Mouse (Mus musculus): Measurements from ENCODE around the gene Mrps18a. TPM values are rescaled to one million over a fixed set of nuclear protein-coding genes. Genes with fewer than 3 reads are reported as not detected.

Mrps18a gene
- total RNA-seq, 1 experiment: 90.0 TPM

DNA sequence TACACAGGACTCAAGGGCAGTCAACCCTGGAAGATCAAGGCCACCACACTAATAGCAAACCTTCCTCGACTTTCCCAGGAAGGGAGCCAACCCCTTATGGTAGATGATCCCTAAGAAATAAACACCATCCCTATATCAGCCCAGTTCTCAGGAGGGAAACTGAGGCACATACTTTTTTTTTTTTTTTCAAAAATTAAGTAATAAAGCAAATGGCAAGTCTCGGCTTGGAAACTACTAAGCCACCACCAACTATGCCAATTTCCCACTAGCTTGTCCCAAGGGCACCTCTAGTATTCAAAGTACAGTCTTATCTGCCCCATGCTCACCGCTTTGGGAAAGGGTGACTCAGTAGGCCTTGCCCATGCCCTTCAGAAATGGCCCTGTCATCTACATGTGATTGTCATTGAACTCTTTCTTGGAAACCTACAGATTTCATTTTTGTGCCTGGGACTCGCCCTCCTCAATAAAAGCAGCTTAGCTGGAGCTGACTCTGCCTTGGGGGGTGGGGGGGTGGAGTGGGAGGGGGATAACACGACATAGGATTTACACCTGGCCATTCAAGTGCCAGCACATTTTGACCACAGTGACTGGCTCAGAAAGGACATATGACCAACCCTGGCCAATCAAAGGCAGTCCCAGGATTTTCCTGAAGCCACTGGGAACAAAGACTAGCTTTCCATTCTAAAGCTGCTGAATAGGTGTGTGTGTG is 35.1 kb upstream of the Mrps18a start:
- Histone ChIP-seq H3K4me1 (ENCODE audit: control insufficient read depth in 2 of 2, insufficient read depth in 2 of 2, low read length in 2 of 2, poor library complexity in 1 of 2) (peaks cover 0 to 8% of the 10 kb centered on the region in 2 experiments; a peak in 3 of 4 replicates), H3K4me3 (ENCODE audit: insufficient read depth in 1 of 2, low read depth in 1 of 2, low read length in 2 of 2, poor library complexity in 1 of 2, severe bottlenecking in 1 of 2) (no peak overlapping the region), H3K27ac (ENCODE audit: insufficient read depth, low read depth, low read length, poor library complexity, severe bottlenecking) (no peak overlapping the region), H3K9me3 (ENCODE audit: control insufficient read depth, insufficient read depth, low read depth, low read length) (no peaks in the 10 kb centered on the region), H3K36me3 (ENCODE audit: control insufficient read depth, insufficient read depth, low read length, poor library complexity, severe bottlenecking) (no peaks in the 10 kb centered on the region), H3K9ac (ENCODE audit: insufficient read depth, low read depth, low read length, poor library complexity, severe bottlenecking) (no peak overlapping the region)
- in situ Hi-C loops (cut with MboI; ENCODE audit: low sequenced_read_pairs in 2 of 2, unreplicated experiment in 2 of 2): no loop called here
- TF ChIP-seq CHD2 (IDR thresholded peaks at IDR 0.05; ENCODE audit: low read depth, low read length) (no peak), MAFK (IDR thresholded peaks at IDR 0.05; ENCODE audit: insufficient read depth, low read depth, low read length) (no peak), HCFC1 (IDR thresholded peaks at IDR 0.05; ENCODE audit: borderline replicate concordance, insufficient read depth, low read length) (no peak), ZNF384 (IDR thresholded peaks at IDR 0.05; ENCODE audit: low read depth, low read length) (no peak), ZC3H11A (IDR thresholded peaks at IDR 0.05; ENCODE audit: borderline replicate concordance, low read depth, low read length) (no peak)
- DNase-seq (ENCODE audit: low read depth, low spot score): no peak

DNA sequence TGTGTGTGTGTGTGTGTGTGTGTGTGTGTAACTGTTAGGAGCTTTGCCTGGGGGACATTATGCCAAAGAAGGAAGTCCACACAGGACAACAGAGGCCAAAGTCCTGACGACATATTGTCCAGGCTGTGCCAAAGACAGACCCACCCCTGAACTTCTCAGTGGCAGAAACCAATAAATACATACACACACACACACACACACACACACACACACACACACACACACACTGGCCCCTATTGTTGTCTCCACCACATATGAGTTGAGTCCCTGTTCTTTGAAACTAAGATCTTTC is 34.6 kb upstream of the Mrps18a start:
- Histone ChIP-seq H3K9ac (ENCODE audit: insufficient read depth, low read depth, low read length, poor library complexity, severe bottlenecking) (no peak overlapping the region), H3K4me1 (ENCODE audit: control insufficient read depth in 2 of 2, insufficient read depth in 2 of 2, low read length in 2 of 2, poor library complexity in 1 of 2) (peaks cover 3 to 12% of the 10 kb centered on the region in 2 experiments; a peak in 3 of 4 replicates), H3K27ac (ENCODE audit: insufficient read depth, low read depth, low read length, poor library complexity, severe bottlenecking) (no peak overlapping the region), H3K4me3 (ENCODE audit: insufficient read depth in 1 of 2, low read depth in 1 of 2, low read length in 2 of 2, poor library complexity in 1 of 2, severe bottlenecking in 1 of 2) (no peak overlapping the region), H3K36me3 (ENCODE audit: control insufficient read depth, insufficient read depth, low read length, poor library complexity, severe bottlenecking) (no peaks in the 10 kb centered on the region), H3K9me3 (ENCODE audit: control insufficient read depth, insufficient read depth, low read depth, low read length) (no peaks in the 10 kb centered on the region)
- TF ChIP-seq ZC3H11A (IDR thresholded peaks at IDR 0.05; ENCODE audit: borderline replicate concordance, low read depth, low read length): no peak
- no peak for TF ChIP-seq HCFC1 (IDR thresholded peaks at IDR 0.05; ENCODE audit: borderline replicate concordance, insufficient read depth, low read length)
- TF ChIP-seq MAFK (IDR thresholded peaks at IDR 0.05; ENCODE audit: insufficient read depth, low read depth, low read length): no peak
- TF ChIP-seq CHD2 (IDR thresholded peaks at IDR 0.05; ENCODE audit: low read depth, low read length): no peak
- TF ChIP-seq ZNF384 (IDR thresholded peaks at IDR 0.05; ENCODE audit: low read depth, low read length): no peak
- in situ Hi-C loops (cut with MboI; ENCODE audit: low sequenced_read_pairs in 2 of 2, unreplicated experiment in 2 of 2): no loop called here
- DNase-seq (ENCODE audit: low read depth, low spot score): no peak

DNA sequence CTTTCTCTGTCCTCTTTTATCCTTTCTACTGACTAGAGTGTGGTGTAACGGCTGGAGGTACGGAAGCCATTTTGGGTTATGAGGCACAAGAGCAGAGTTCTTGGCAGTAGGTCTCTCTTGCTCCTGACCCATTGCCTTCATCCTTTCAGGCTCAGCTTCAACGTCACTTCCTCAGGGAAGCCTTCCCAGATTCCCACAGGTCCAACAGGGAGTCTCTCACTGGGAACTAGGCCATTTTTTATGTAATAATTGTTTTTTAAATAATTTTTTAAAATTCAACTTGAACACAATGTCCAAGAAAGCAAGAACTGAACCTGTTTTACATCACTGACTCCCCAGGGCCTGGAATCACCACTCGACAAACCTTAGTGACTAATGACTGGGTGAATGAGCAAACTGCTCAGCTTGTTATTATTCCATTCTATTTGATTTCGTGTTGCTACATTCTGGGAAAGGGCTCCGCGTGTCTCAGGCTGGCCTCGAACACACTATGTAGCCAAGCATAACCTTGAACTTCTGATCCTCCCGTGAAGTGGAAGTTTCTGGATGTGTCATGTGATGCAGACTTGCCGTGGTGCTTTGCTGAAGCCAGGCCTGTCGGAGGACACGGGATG is 32.8 kb upstream of the Mrps18a start:
- Histone ChIP-seq H3K36me3 (ENCODE audit: control insufficient read depth, insufficient read depth, low read length, poor library complexity, severe bottlenecking) (no peaks in the 10 kb centered on the region), H3K4me1 (ENCODE audit: control insufficient read depth in 2 of 2, insufficient read depth in 2 of 2, low read length in 2 of 2, poor library complexity in 1 of 2) (peaks cover 3 to 22% of the 10 kb centered on the region in 2 experiments; a peak in 3 of 4 replicates)

DNA sequence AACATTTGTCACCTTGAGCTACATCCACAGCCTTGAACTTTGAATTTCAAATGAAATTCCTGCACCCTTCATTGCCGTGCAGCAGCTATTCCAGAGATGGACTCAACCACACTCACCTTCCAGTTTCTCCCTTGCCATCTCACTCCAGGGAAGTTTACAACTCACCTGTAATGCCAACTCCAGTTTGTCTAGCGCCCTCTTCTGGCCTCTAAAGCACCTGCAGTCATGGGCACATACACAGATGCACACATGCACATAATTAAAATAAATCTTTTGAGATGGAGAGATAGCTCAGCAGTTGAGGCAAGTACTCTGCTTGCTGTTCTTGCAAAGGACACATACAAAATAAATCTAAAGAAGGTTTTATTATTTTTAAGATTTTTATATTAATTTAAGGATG is 31.7 kb upstream of the Mrps18a start:
- no peak for TF ChIP-seq MAFK (IDR thresholded peaks at IDR 0.05; ENCODE audit: insufficient read depth, low read depth, low read length)
- TF ChIP-seq HCFC1 (IDR thresholded peaks at IDR 0.05; ENCODE audit: borderline replicate concordance, insufficient read depth, low read length): no peak
- no peak for TF ChIP-seq ZNF384 (IDR thresholded peaks at IDR 0.05; ENCODE audit: low read depth, low read length)
- TF ChIP-seq CHD2 (IDR thresholded peaks at IDR 0.05; ENCODE audit: low read depth, low read length): no peak
- no peak for TF ChIP-seq ZC3H11A (IDR thresholded peaks at IDR 0.05; ENCODE audit: borderline replicate concordance, low read depth, low read length)
- no peak overlapping the region for H3K27ac ChIP-seq (ENCODE audit: insufficient read depth, low read depth, low read length, poor library complexity, severe bottlenecking)
- in situ Hi-C loops (cut with MboI; ENCODE audit: low sequenced_read_pairs in 2 of 2, unreplicated experiment in 2 of 2): no loop called here

More for the DNA sequence above, 32.8 kb upstream of the Mrps18a start:
- Histone ChIP-seq H3K4me3 (ENCODE audit: insufficient read depth in 1 of 2, low read depth in 1 of 2, low read length in 2 of 2, poor library complexity in 1 of 2, severe bottlenecking in 1 of 2) (no peak overlapping the region), H3K9me3 (ENCODE audit: control insufficient read depth, insufficient read depth, low read depth, low read length) (no peaks in the 10 kb centered on the region), H3K27ac (ENCODE audit: insufficient read depth, low read depth, low read length, poor library complexity, severe bottlenecking) (no peak overlapping the region), H3K9ac (ENCODE audit: insufficient read depth, low read depth, low read length, poor library complexity, severe bottlenecking) (no peak overlapping the region)
- TF ChIP-seq ZC3H11A (IDR thresholded peaks at IDR 0.05; ENCODE audit: borderline replicate concordance, low read depth, low read length): no peak
- no peak for DNase-seq (ENCODE audit: low read depth, low spot score)
- in situ Hi-C loops (cut with MboI; ENCODE audit: low sequenced_read_pairs in 2 of 2, unreplicated experiment in 2 of 2): no loop called here

More for the DNA sequence above, 31.7 kb upstream of the Mrps18a start:
- Histone ChIP-seq H3K36me3 (ENCODE audit: control insufficient read depth, insufficient read depth, low read length, poor library complexity, severe bottlenecking) (no peaks in the 10 kb centered on the region), H3K4me3 (ENCODE audit: insufficient read depth in 1 of 2, low read depth in 1 of 2, low read length in 2 of 2, poor library complexity in 1 of 2, severe bottlenecking in 1 of 2) (no peak overlapping the region), H3K9me3 (ENCODE audit: control insufficient read depth, insufficient read depth, low read depth, low read length) (no peaks in the 10 kb centered on the region), H3K9ac (ENCODE audit: insufficient read depth, low read depth, low read length, poor library complexity, severe bottlenecking) (no peak overlapping the region), H3K4me1 (ENCODE audit: control insufficient read depth in 2 of 2, insufficient read depth in 2 of 2, low read length in 2 of 2, poor library complexity in 1 of 2) (peaks cover 3 to 15% of the 10 kb centered on the region in 2 experiments; a peak in 2 of 4 replicates)
- DNase-seq (ENCODE audit: low read depth, low spot score): no peak

Measured in ES-E14 (cell line).